Mouse (Mus musculus) bone marrow, adult 2 months (tissue): ENCODE measurements around the gene Ano2. TPM values are rescaled to one million over a fixed set of nuclear protein-coding genes. Genes with fewer than 3 reads are reported as not detected.

ENCODE experiments used
- H3K27ac ChIP-seq: fragments of 200-500 bp; 2 replicates; pipeline ENCODE4 v1.5.1; 2012; ENCODE audit warnings: low read depth, mild to moderate bottlenecking, control low read depth, inconsistent platforms, low read length; ENCODE audit not compliant: control insufficient read depth, poor library complexity, insufficient read depth
- H3K4me1 ChIP-seq: fragments of 200-500 bp; 2 replicates; pipeline ENCODE4 v1.6.1; 2011; ENCODE audit warnings: low read length; ENCODE audit not compliant: control insufficient read depth, insufficient read depth
- H3K4me3 ChIP-seq: fragments of 200-500 bp; replicated peaks from 2 replicates; pipeline ENCODE3; 2011; ENCODE audit warnings: mild to moderate bottlenecking, low read depth, low read length, control low read depth; ENCODE audit not compliant: control insufficient read depth
- CTCF ChIP-seq: fragments of 200-500 bp; IDR thresholded peaks from 2 replicates; pipeline ENCODE4 v1.5.1; 2011; ENCODE audit warnings: low read length, control low read depth; ENCODE audit not compliant: control insufficient read depth, insufficient read depth
- POLR2A ChIP-seq: fragments of 200-500 bp; IDR thresholded peaks from 2 replicates; pipeline ENCODE4 v1.6.1; 2011; ENCODE audit warnings: low read depth, mild to moderate bottlenecking, control low read depth, low read length, borderline replicate concordance; ENCODE audit not compliant: control insufficient read depth
- WGBS: fragments of 180-500 bp; shearing (Covaris S2); methylation state at CpG from one replicate; pipeline ENCODE4 v1.1.7; 2018; 5-methylcytosine and 5-hydroxymethylcytosine counted together
- polyA plus RNA-seq: library from polyadenylated mRNA; stranded (reverse); fragments of >200 nt; gene quantifications from 2 replicates; pipeline ENCODE4 v1.2.4, GENCODE M21; 2011; ENCODE audit warnings: low replicate concordance; ENCODE audit not compliant: missing spikeins, insufficient read depth, insufficient read length

The Ano2 gene
- polyA plus RNA-seq, 1 experiment, result 1.6 TPM

- H3K27ac ChIP-seq, result no peak overlapping the region
Measured at GRCm38 (mm10) chr6:126080531-126080930, 390.3 kb downstream of the Ano2 start.

GRCm38 (mm10) chr6:126086321-126086950 lies 396.2 kb downstream of the Ano2 start:
- 59% methylated on average over 3 of the region's 3 CpGs for WGBS
- Histone ChIP-seq H3K4me3 (no peak overlapping the region), H3K27ac (no peak overlapping the region), H3K4me1 (no peaks in the 10 kb centered on the region)
- no peak for TF ChIP-seq POLR2A
- no peak for TF ChIP-seq CTCF

More at GRCm38 (mm10) chr6:126080531-126080930, 390.3 kb downstream of the Ano2 start:
- TF ChIP-seq CTCF (no peak), POLR2A (no peak)
- WGBS, result 81% methylated on average over 3 of the region's 3 CpGs
- Histone ChIP-seq H3K4me1 (no peaks in the 10 kb centered on the region), H3K4me3 (no peak overlapping the region)

GRCm38 (mm10) chr6:126088489-126089265 lies 398.5 kb downstream of the Ano2 start:
- Histone ChIP-seq H3K27ac (no peak overlapping the region), H3K4me3 (no peak overlapping the region), H3K4me1 (no peaks in the 10 kb centered on the region)
- WGBS, result 87% methylated on average over 12 of the region's 12 CpGs
- TF ChIP-seq CTCF (no peak), POLR2A (no peak)

Other genes with a start within 250 kb of the Ano2 start
- gene Cd9, start 195.6 kb upstream of the Ano2 start, polyA plus RNA-seq, result 60.4 and 90.4 TPM in 2 replicates
- 83.1 and 147 TPM in 2 replicates for gene Vwf, start 143.6 kb upstream of the Ano2 start, polyA plus RNA-seq